Mouse (Mus musculus): ENCODE data around the gene Ttc6. TPM values are rescaled to one million over a fixed set of nuclear protein-coding genes. Genes with fewer than 3 reads are reported as not detected.
A peak's percentile ranks its signal among the peaks of the same experiment; 100 is the strongest.

The Ttc6 gene
- total RNA-seq, 2 experiments from 2014 or later: not detected

DNA sequence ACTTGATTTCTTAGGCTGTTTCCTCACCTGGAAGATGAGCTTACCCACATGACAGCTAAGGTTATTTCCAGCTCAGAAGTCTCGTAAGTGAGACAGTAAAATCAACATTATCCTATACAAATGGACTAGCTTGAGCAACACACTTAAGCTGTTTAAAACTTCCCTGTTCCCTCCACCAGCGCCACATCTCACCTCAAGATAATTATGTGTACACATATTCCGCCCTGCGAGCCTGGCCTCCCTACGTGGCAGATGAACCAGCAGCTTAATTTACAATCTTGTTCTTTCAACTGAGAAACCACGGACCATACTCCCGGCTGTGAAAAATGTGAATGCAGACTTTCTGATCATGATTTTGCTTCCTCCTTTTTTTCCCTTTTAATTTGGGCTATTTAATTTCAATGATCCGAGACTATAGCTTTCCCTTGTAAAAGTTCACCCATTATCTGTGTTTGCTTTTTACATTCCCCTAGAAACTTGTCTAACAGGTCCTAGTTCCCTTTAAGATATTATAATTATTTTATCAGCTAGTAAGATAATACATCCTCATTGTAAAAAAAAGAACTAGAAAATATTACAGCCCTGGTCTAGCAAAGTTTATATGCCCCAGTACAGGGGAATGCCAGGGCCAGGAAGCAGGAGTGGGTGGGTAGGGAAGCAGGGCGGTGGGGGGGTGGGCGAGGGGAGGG, 99.2 kb downstream of the Ttc6 start:
- DNase-seq: no peak

DNA sequence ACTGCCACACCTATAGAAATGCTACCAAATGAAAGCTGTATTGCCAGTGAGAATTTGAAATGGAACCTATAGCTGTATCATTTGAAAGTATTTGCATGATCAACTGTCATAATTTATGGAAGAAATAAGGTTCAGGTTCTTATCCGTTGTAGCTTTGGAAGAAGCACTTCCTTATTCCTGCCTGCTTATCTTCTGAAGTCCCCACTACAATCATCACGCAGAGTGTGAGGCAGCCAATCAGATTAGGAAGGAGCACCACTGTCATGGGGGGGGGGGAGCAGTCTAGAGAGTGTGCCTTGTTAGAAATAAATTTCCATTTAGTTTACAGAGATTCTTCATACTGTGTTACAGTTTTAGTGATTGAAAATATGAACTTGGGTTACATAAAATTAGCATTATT, 108.5 kb downstream of the Ttc6 start:
- no peak for DNase-seq

- DNase-seq: no peak
Observed at GRCm38 (mm10) chr12:57684967-57685423, 121.1 kb downstream of the Ttc6 start.

DNA sequence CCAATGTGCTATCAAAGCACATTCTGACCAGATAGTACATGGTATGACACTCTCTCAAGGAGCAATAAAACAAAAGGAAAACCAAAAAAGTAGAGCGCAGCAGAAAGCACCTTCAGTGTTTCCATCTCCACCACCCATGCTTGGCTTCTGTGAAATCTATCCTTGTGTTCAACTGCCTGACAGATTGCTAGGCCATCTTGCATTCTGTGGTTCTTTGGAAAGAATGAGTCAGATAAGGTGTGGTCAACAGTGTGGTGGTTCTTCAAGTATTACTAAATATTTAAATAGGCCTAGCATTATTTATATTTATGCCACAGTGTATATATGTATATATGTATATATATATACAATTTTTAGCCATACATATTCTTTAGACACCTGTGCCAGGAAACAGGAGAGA, 146.1 kb downstream of the Ttc6 start:
- DNase-seq: no peak

DNA sequence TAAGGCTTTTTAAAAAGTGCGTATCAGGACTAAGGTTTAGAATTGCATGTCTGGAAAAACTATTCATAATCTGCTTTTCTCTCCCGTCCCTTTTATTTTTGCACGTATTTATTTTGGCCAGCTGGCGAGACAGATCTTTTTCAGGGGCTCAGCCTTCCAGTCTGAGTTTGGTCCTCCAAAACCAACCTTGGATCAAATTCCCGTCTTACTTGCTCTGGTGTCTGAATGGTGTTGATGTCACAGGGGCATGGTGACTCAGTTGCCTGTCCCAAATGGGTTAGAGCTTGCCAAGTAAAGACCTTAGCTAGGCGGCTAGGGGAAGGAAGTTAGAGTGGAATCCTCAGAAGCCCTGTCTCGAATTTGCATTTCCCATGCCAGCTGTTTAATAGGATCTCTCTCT, 200.8 kb downstream of the Ttc6 start:
- no peak for DNase-seq

GRCm38 (mm10) chr12:57776290-57776997, 212.5 kb downstream of the Ttc6 start:
- DNase-seq: no peak

- no peak for DNase-seq
Observed at GRCm38 (mm10) chr12:57781926-57782325, 218.0 kb downstream of the Ttc6 start.

- peak; percentile 17 for DNase-seq
Observed at GRCm38 (mm10) chr12:57787471-57787870, 223.6 kb downstream of the Ttc6 start.

Other genes with a start within 250 kb of the Ttc6 start
- gene Foxa1, start 17.2 kb upstream of the Ttc6 start, total RNA-seq (2021): not detected